Mouse (Mus musculus): ENCODE measurements around the gene Zc3hav1. TPM values are rescaled to one million over a fixed set of nuclear protein-coding genes. Genes with fewer than 3 reads are reported as not detected.
A peak's percentile ranks its signal among the peaks of the same experiment; 100 is the strongest.
"Not testable (repeated sequence)": the region's sequence is repeated elsewhere in the genome, so short reads cannot be mapped to it uniquely, and the experiment has no call there.

The Zc3hav1 gene
- polyA plus RNA-seq, 1 experiment = 39.1 TPM

GRCm38 (mm10) chr6:38358253-38359027 is 4.0 kb upstream of the Zc3hav1 start:
- Histone ChIP-seq H3K27me3 (ENCODE audit: control insufficient read depth, insufficient read depth, low read length, poor library complexity, severe bottlenecking) (no peaks in the 10 kb centered on the region), H3K27ac (ENCODE audit: insufficient read depth, low read length) (peak overlapping the region; percentile 80), H3K36me3 (ENCODE audit: control insufficient read depth, insufficient read depth, low read length, poor library complexity, severe bottlenecking) (no peaks in the 10 kb centered on the region), H3K4me3 (ENCODE audit: low read depth, low read length) (no peak overlapping the region), H3K4me1 (ENCODE audit: control insufficient read depth, insufficient read depth, low read length) (peaks cover 5% of the 10 kb centered on the region), H3K9me3 (replicated peaks; ENCODE audit: control insufficient read depth, insufficient read depth, low read length, poor library complexity, severe bottlenecking) (no peaks in the 10 kb centered on the region), H3K9ac (ENCODE audit: low read depth, poor library complexity, severe bottlenecking) (no peak overlapping the region)
- no peak for TF ChIP-seq CTCF (IDR thresholded peaks at IDR 0.05; ENCODE audit: low read depth, low read length)
- no peak for TF ChIP-seq POLR2A (IDR thresholded peaks at IDR 0.05; ENCODE audit: insufficient read depth, low read length)
- TF ChIP-seq EP300 (IDR thresholded peaks at IDR 0.05; ENCODE audit: insufficient read depth, low read depth, low read length) = no peak

GRCm38 (mm10) chr6:38357603-38358252 is 3.3 kb upstream of the Zc3hav1 start:
- Histone ChIP-seq H3K4me1 (ENCODE audit: control insufficient read depth, insufficient read depth, low read length) (peaks cover 5% of the 10 kb centered on the region), H3K27me3 (ENCODE audit: control insufficient read depth, insufficient read depth, low read length, poor library complexity, severe bottlenecking) (no peaks in the 10 kb centered on the region), H3K9me3 (replicated peaks; ENCODE audit: control insufficient read depth, insufficient read depth, low read length, poor library complexity, severe bottlenecking) (no peaks in the 10 kb centered on the region), H3K9ac (ENCODE audit: low read depth, poor library complexity, severe bottlenecking) (no peak overlapping the region), H3K36me3 (ENCODE audit: control insufficient read depth, insufficient read depth, low read length, poor library complexity, severe bottlenecking) (no peaks in the 10 kb centered on the region), H3K27ac (ENCODE audit: insufficient read depth, low read length) (0 out of 2 replicates have a peak overlapping the region, but pooled peaks have one; percentile 28), H3K4me3 (ENCODE audit: low read depth, low read length) (no peak overlapping the region)
- TF ChIP-seq EP300 (IDR thresholded peaks at IDR 0.05; ENCODE audit: insufficient read depth, low read depth, low read length) (peak; percentile 65; the same call in 1 of the 2 replicates), POLR2A (IDR thresholded peaks at IDR 0.05; ENCODE audit: insufficient read depth, low read length) (no peak)

- H3K9me3 ChIP-seq (replicated peaks; ENCODE audit: control insufficient read depth, insufficient read depth, low read length, poor library complexity, severe bottlenecking); H3K9ac ChIP-seq (ENCODE audit: low read depth, poor library complexity, severe bottlenecking); H3K36me3 ChIP-seq (ENCODE audit: control insufficient read depth, insufficient read depth, low read length, poor library complexity, severe bottlenecking); H3K27ac ChIP-seq (ENCODE audit: insufficient read depth, low read length); H3K27me3 ChIP-seq (ENCODE audit: control insufficient read depth, insufficient read depth, low read length, poor library complexity, severe bottlenecking); H3K4me1 ChIP-seq (ENCODE audit: control insufficient read depth, insufficient read depth, low read length); H3K4me3 ChIP-seq (ENCODE audit: low read depth, low read length): not testable (repeated sequence)
These were observed 2.4 kb upstream of the Zc3hav1 start for GRCm38 (mm10) chr6:38356661-38357433.

GRCm38 (mm10) chr6:38355862-38356261 is 1.5 kb upstream of the Zc3hav1 start:
- 0 out of 2 replicates have a peak overlapping the region, but pooled peaks have one; percentile 40 for H3K27ac ChIP-seq (ENCODE audit: insufficient read depth, low read length)
- H3K4me3 ChIP-seq (ENCODE audit: low read depth, low read length) = no peak overlapping the region
- no peak overlapping the region for H3K9ac ChIP-seq (ENCODE audit: low read depth, poor library complexity, severe bottlenecking)
- H3K27me3 ChIP-seq (ENCODE audit: control insufficient read depth, insufficient read depth, low read length, poor library complexity, severe bottlenecking) = no peaks in the 10 kb centered on the region
- no peaks in the 10 kb centered on the region for H3K9me3 ChIP-seq (replicated peaks; ENCODE audit: control insufficient read depth, insufficient read depth, low read length, poor library complexity, severe bottlenecking)
- H3K4me1 ChIP-seq (ENCODE audit: control insufficient read depth, insufficient read depth, low read length) = peaks cover 2% of the 10 kb centered on the region
- no peak for TF ChIP-seq EP300 (IDR thresholded peaks at IDR 0.05; ENCODE audit: insufficient read depth, low read depth, low read length)
- no peak for TF ChIP-seq CTCF (IDR thresholded peaks at IDR 0.05; ENCODE audit: low read depth, low read length)
- no peak for TF ChIP-seq POLR2A (IDR thresholded peaks at IDR 0.05; ENCODE audit: insufficient read depth, low read length)
- no peaks in the 10 kb centered on the region for H3K36me3 ChIP-seq (ENCODE audit: control insufficient read depth, insufficient read depth, low read length, poor library complexity, severe bottlenecking)

GRCm38 (mm10) chr6:38355354-38355823 is 986 bp upstream of the Zc3hav1 start:
- H3K27ac ChIP-seq (ENCODE audit: insufficient read depth, low read length) = peak overlapping the region; percentile 40; the same call in 1 of the 2 replicates
- H3K9me3 ChIP-seq (replicated peaks; ENCODE audit: control insufficient read depth, insufficient read depth, low read length, poor library complexity, severe bottlenecking) = no peaks in the 10 kb centered on the region
- peak overlapping the region; percentile 75; the same call in 1 of the 2 replicates for H3K9ac ChIP-seq (ENCODE audit: low read depth, poor library complexity, severe bottlenecking)
- H3K27me3 ChIP-seq (ENCODE audit: control insufficient read depth, insufficient read depth, low read length, poor library complexity, severe bottlenecking) = no peaks in the 10 kb centered on the region
- H3K4me1 ChIP-seq (ENCODE audit: control insufficient read depth, insufficient read depth, low read length) = peaks cover 2% of the 10 kb centered on the region
- TF ChIP-seq CTCF (IDR thresholded peaks at IDR 0.05; ENCODE audit: low read depth, low read length) (no peak), EP300 (IDR thresholded peaks at IDR 0.05; ENCODE audit: insufficient read depth, low read depth, low read length) (no peak), POLR2A (IDR thresholded peaks at IDR 0.05; ENCODE audit: insufficient read depth, low read length) (no peak)
- no peaks in the 10 kb centered on the region for H3K36me3 ChIP-seq (ENCODE audit: control insufficient read depth, insufficient read depth, low read length, poor library complexity, severe bottlenecking)
- peak overlapping the region; percentile 41 for H3K4me3 ChIP-seq (ENCODE audit: low read depth, low read length)
